Mouse (Mus musculus): ENCODE results near the gene Myocd.

The Myocd gene

GRCm38 (mm10) chr11:65137145-65137652, 132.6 kb downstream of the Myocd start:
- no peak for DNase-seq (ENCODE audit: low spot score)

- DNase-seq (ENCODE audit: low spot score), result no peak
These were observed 134.5 kb downstream of the Myocd start for GRCm38 (mm10) chr11:65135251-65135739.

- DNase-seq (ENCODE audit: low spot score), result no peak
These were observed 136.1 kb downstream of the Myocd start for GRCm38 (mm10) chr11:65133661-65134060.

- DNase-seq (ENCODE audit: low spot score), result no peak
These were observed 140.7 kb downstream of the Myocd start for GRCm38 (mm10) chr11:65129110-65129509.

DNA sequence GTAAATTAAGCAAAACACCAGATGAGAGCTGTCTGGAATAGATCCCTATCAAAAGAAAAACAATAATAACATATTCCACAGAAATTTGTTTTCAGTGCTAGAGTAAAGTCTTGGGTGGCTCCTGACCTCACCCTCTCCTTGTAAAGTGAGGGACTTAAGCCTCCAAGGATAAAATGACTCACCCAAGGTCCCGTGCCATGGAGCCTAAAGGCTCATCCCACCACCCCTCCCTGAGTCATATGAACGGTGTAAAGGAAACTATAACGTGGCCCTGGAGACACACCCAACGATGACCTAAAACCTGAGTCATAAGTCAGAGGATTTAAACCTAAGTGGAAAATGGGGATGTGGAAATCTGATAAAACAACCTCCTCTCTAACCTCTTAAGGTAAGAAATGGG, 141.1 kb downstream of the Myocd start:
- no peak for DNase-seq (ENCODE audit: low spot score)

DNA sequence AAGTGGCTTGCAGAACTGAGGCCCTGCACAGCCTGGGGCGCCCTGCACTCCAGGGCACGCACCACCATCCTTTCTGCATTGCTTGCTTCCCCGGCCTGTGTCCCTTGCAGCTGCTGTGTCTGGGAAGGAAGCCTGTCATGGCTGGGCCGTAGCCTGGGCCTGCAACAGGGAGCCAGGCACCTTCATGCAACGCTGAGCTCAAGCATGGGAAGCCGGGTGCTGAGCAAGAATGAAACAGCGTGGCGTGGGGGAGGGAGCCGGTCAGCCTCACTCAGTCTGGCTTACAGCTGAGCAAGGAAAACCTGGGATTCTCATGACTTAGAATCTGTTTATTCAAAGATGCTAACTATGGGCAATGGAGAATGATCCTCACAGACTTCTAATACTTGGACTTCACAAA, 143.2 kb downstream of the Myocd start:
- DNase-seq (ENCODE audit: low spot score), result no peak
